ENCODE assay signal across 9 mouse cellular contexts in genomic region chr16:33580331-33580730, GRCm38 (mm10).
A peak's percentile ranks its signal among the peaks of the same experiment; 100 is the strongest.
DNase-seq lines count a peak whose midpoint lies in the region; ATAC-seq and TF ChIP-seq lines count a peak whose summit lies in the region.
"Had no signal": no experiment of that assay in that cellular context is flagged by ENCODE, and none has a peak within 500 bp of the region (broad histone marks: within the 10 kb centered on the region; RNA-seq: fewer than 3 reads in every experiment).

No protein-coding gene starts in this region.

- no peak for ATAC-seq in kidney, postnatal 0 days (replicated peaks; ENCODE audit: low FRiP score, low read depth)
- ATAC-seq in limb, embryonic 15.5 days (ENCODE audit: insufficient number of reproducible peaks, low FRiP score, low TSS enrichment, low read depth) = no peak

- H3K9me3 ChIP-seq in kidney, postnatal 0 days (replicated peaks; ENCODE audit: low read length) = no peaks in the 10 kb centered on the region
- H3K9me3 ChIP-seq in limb, embryonic 15.5 days = no peaks in the 10 kb centered on the region

- no peak for TF ChIP-seq CTCF in kidney, postnatal 0 days (IDR thresholded peaks at IDR 0.05; ENCODE audit: low read depth)
- TF ChIP-seq CTCF in embryonic fibroblast, embryonic 13.5 days (IDR thresholded peaks at IDR 0.05; ENCODE audit: borderline replicate concordance, insufficient read depth, low read length) = no peak

- DNase-seq in cerebellum, adult 11 months = peak; percentile 21
- DNase-seq in cerebellum, postnatal 4 days (ENCODE audit: low spot score in 2 of 2) = no peak
- DNase-seq in kidney, postnatal 0 days (ENCODE audit: low spot score) = no peak
- no peak for DNase-seq in kidney, postnatal 25 days
- no peak for DNase-seq in adrenal gland, postnatal 14 days
- DNase-seq in MN1 (ENCODE audit: low spot score) = no peak

- no peak for TF ChIP-seq POLR2A in embryonic fibroblast, embryonic 13.5 days (IDR thresholded peaks at IDR 0.05; ENCODE audit: low read depth, low read length)

- no peak overlapping the region for H3K4me3 ChIP-seq in kidney, postnatal 0 days (replicated peaks; ENCODE audit: low read depth, low read length)
- no peak overlapping the region for H3K4me3 ChIP-seq in embryonic fibroblast, embryonic 13.5 days (ENCODE audit: insufficient read depth, low read length)
- H3K4me3 ChIP-seq in limb, embryonic 15.5 days = no peak overlapping the region

- H3K36me3 ChIP-seq in kidney, postnatal 0 days (ENCODE audit: insufficient read depth, low read length) = no peaks in the 10 kb centered on the region
- no peaks in the 10 kb centered on the region for H3K36me3 ChIP-seq in limb, embryonic 15.5 days

- no peaks in the 10 kb centered on the region for H3K27me3 ChIP-seq in kidney, postnatal 0 days (ENCODE audit: insufficient read depth, low read length)
- H3K27me3 ChIP-seq in limb, embryonic 15.5 days = no peaks in the 10 kb centered on the region
- H3K27me3 ChIP-seq: Patski had no signal

- 83% methylated on average over 2 of the region's 2 CpGs for WGBS in kidney, postnatal 0 days
- 85% methylated on average over 2 of the region's 2 CpGs for WGBS in limb, embryonic 15.5 days

- H3K4me2 ChIP-seq in kidney, postnatal 0 days (ENCODE audit: low read length) = no peak overlapping the region
- no peak overlapping the region for H3K4me2 ChIP-seq in limb, embryonic 15.5 days

- H3K27ac ChIP-seq in kidney, postnatal 0 days = peak overlapping the region; percentile 92
- H3K27ac ChIP-seq in embryonic fibroblast, embryonic 13.5 days (ENCODE audit: insufficient read depth, low read length) = peak overlapping the region; percentile 28
- H3K27ac ChIP-seq in limb, embryonic 15.5 days = peak overlapping the region; percentile 67

- no peak overlapping the region for H3K9ac ChIP-seq in kidney, postnatal 0 days (ENCODE audit: low read depth, low read length)
- H3K9ac ChIP-seq in limb, embryonic 15.5 days = no peak overlapping the region

- H3K4me1 ChIP-seq in kidney, postnatal 0 days (replicated peaks; ENCODE audit: insufficient read depth, low read length) = peaks cover 39% of the 10 kb centered on the region; the same call in 1 of the 2 replicates
- peaks cover 16% of the 10 kb centered on the region for H3K4me1 ChIP-seq in embryonic fibroblast, embryonic 13.5 days (ENCODE audit: control insufficient read depth, insufficient read depth, low read length)
- peaks cover 58% of the 10 kb centered on the region for H3K4me1 ChIP-seq in limb, embryonic 15.5 days

Comparison
In these comparisons a context has a peak if more than half of its experiments do, and no peak if none do; other contexts are left out.
1. H3K27ac ChIP-seq: peak in every context shown above with its lines; median percentile 92 in kidney, postnatal 0 days; 67 in limb, embryonic 15.5 days; 28 in embryonic fibroblast, embryonic 13.5 days.